Comparison of ENCODE assay signal across 8 mouse cellular contexts in genomic region chr10:127614236-127615033, GRCm38 (mm10). TPM values are rescaled to one million over a fixed set of nuclear protein-coding genes. Genes with fewer than 3 reads are reported as not detected.
DNase-seq lines count a peak whose midpoint lies in the region; ATAC-seq and TF ChIP-seq lines count a peak whose summit lies in the region.

No protein-coding gene starts in this region.

- TF ChIP-seq CTCF in liver, postnatal 0 days (IDR thresholded peaks at IDR 0.05; ENCODE audit: low read depth): no peak

- no peak for TF ChIP-seq EP300 in liver, postnatal 0 days (IDR thresholded peaks at IDR 0.05; ENCODE audit: low read depth)

- H3K4me1 ChIP-seq in heart, embryonic 10.5 days: peaks cover 82% of the 10 kb centered on the region
- H3K4me1 ChIP-seq in heart, embryonic 14.5 days (ENCODE audit: control insufficient read depth in 2 of 2, insufficient read depth in 2 of 2, low read length in 2 of 2): peaks cover 32 to 45% of the 10 kb centered on the region in 2 experiments
- H3K4me1 ChIP-seq in liver, postnatal 0 days (ENCODE audit: insufficient read depth): peaks cover 37% of the 10 kb centered on the region

- H3K4me3 ChIP-seq in heart, embryonic 10.5 days: peak overlapping the region; percentile 36
- H3K4me3 ChIP-seq in heart, embryonic 14.5 days (ENCODE audit: control insufficient read depth in 1 of 2, insufficient read depth in 1 of 2, low read depth in 1 of 2, low read length in 2 of 2): no peak overlapping the region
- H3K4me3 ChIP-seq in liver, postnatal 0 days (ENCODE audit: low read depth, low read length): no peak overlapping the region

- H3K4me2 ChIP-seq in heart, embryonic 14.5 days (ENCODE audit: low read length): peak overlapping the region; percentile 14; the same call in 1 of the 2 replicates
- no peak overlapping the region for H3K4me2 ChIP-seq in liver, postnatal 0 days (ENCODE audit: low read depth, low read length)

- WGBS in heart, embryonic 10.5 days: 28% methylated on average over 12 of the region's 12 CpGs
- 35% methylated on average over 12 of the region's 12 CpGs for WGBS in heart, embryonic 14.5 days
- 44% methylated on average over 12 of the region's 12 CpGs for WGBS in liver, postnatal 0 days (ENCODE audit: insufficient replicate concordance)

- H3K9ac ChIP-seq in heart, embryonic 14.5 days (ENCODE audit: low read length): no peak overlapping the region
- peak overlapping the region; percentile 26 for H3K9ac ChIP-seq in liver, postnatal 0 days (replicated peaks)

- no peaks in the 10 kb centered on the region for H3K9me3 ChIP-seq in heart, embryonic 10.5 days
- no peaks in the 10 kb centered on the region for H3K9me3 ChIP-seq in heart, embryonic 14.5 days (ENCODE audit: control insufficient read depth, low read length)
- H3K9me3 ChIP-seq in liver, postnatal 0 days (ENCODE audit: low read length): no peaks in the 10 kb centered on the region

- DNase-seq in heart, embryonic 10.5 days (ENCODE audit: low spot score): no peak
- DNase-seq in heart, adult 8-10 months (ENCODE audit: low spot score): no peak
- DNase-seq in embryo, embryonic 10 days (ENCODE audit: low spot score): peak; percentile 68
- no peak for DNase-seq in liver, postnatal 0 days
- DNase-seq in spleen, postnatal 36 days (ENCODE audit: low spot score in 2 of 2): no peak
- no peak for DNase-seq in urinary bladder, postnatal 10 days (ENCODE audit: low spot score)
- DNase-seq in spleen, adult 18-20 months: no peak

- peaks cover 35% of the 10 kb centered on the region for H3K36me3 ChIP-seq in heart, embryonic 10.5 days
- H3K36me3 ChIP-seq in heart, embryonic 14.5 days (ENCODE audit: control insufficient read depth, insufficient read depth, low read length): peaks cover 29% of the 10 kb centered on the region; the same call in 1 of the 2 replicates
- peaks cover 8% of the 10 kb centered on the region; the same call in 1 of the 2 replicates for H3K36me3 ChIP-seq in liver, postnatal 0 days (replicated peaks; ENCODE audit: insufficient read depth, low read length)

- peak overlapping the region; percentile 82 for H3K27ac ChIP-seq in heart, embryonic 10.5 days
- peak overlapping the region; percentile 13 to 70 for H3K27ac ChIP-seq in heart, embryonic 14.5 days (replicated peaks in 1 of 2; ENCODE audit: control insufficient read depth in 1 of 2, insufficient read depth in 1 of 2, low read depth in 2 of 2, low read length in 2 of 2)
- H3K27ac ChIP-seq in liver, postnatal 0 days (ENCODE audit: low read depth): peak overlapping the region; percentile 86

- ATAC-seq in heart, embryonic 14.5 days (ENCODE audit: insufficient number of reproducible peaks, insufficient read depth, low FRiP score, low read depth): peak; percentile 29; the same call in 1 of the 2 replicates
- ATAC-seq in liver, postnatal 0 days: no peak

- 0 out of 2 replicates have a peak, but pooled peaks cover 4% of the 10 kb centered on the region for H3K27me3 ChIP-seq in heart, embryonic 10.5 days (ENCODE audit: insufficient read depth, poor library complexity, severe bottlenecking)
- H3K27me3 ChIP-seq in heart, embryonic 14.5 days (ENCODE audit: control insufficient read depth, insufficient read depth, low read length): 0 out of 2 replicates have a peak, but pooled peaks cover 2% of the 10 kb centered on the region
- 0 out of 2 replicates have a peak, but pooled peaks cover 5% of the 10 kb centered on the region for H3K27me3 ChIP-seq in liver, postnatal 0 days (ENCODE audit: insufficient read depth, low read length)

RNA-seq across cellular contexts. Expression of gene Lrp1, which starts 6.5 kb away (rescaled TPM):
- 37.4 and 51.8 TPM in 2 replicates for polyA plus RNA-seq in heart, embryonic 10.5 days (2016; fragmentation: Nextera tagmentation; extraction: Ambion mirVana)
- 10 to 100 TPM; 64.0 to 88.9 (median 74.0) TPM for total RNA-seq in heart, adult 8-10 months (2022)
- 29.4 and 31.2 TPM in 2 replicates for polyA plus RNA-seq in heart, embryonic 14.5 days (2014; fragmentation: Nextera tagmentation; extraction: Ambion mirVana)
- polyA plus RNA-seq in liver, postnatal 0 days (2015; fragmentation: Nextera tagmentation; extraction: Ambion mirVana): 44.7 and 49.2 TPM in 2 replicates

RNA-seq across cellular contexts. Expression of gene Stat6, which starts 28.4 kb away (rescaled TPM):
- polyA plus RNA-seq in heart, embryonic 10.5 days (2016; fragmentation: Nextera tagmentation; extraction: Ambion mirVana): 22.5 and 28.1 TPM in 2 replicates
- total RNA-seq in heart, adult 8-10 months (2022): 10 to 100 TPM; 38.4 to 43.7 (median 43.2) TPM
- polyA plus RNA-seq in heart, embryonic 14.5 days (2014; fragmentation: Nextera tagmentation; extraction: Ambion mirVana): 25.2 and 25.7 TPM in 2 replicates
- 11.3 and 13.0 TPM in 2 replicates for polyA plus RNA-seq in liver, postnatal 0 days (2015; fragmentation: Nextera tagmentation; extraction: Ambion mirVana)

RNA-seq across cellular contexts. Expression of gene Nemp1, which starts 52.3 kb away (rescaled TPM):
- polyA plus RNA-seq in heart, embryonic 10.5 days (2016; fragmentation: Nextera tagmentation; extraction: Ambion mirVana): 7.7 and 8.8 TPM in 2 replicates
- 1 to 10 TPM; 3.0 to 5.1 (median 3.6) TPM for total RNA-seq in heart, adult 8-10 months (2022)
- 8.8 and 11.8 TPM in 2 replicates for polyA plus RNA-seq in heart, embryonic 14.5 days (2014; fragmentation: Nextera tagmentation; extraction: Ambion mirVana)
- polyA plus RNA-seq in liver, postnatal 0 days (2015; fragmentation: Nextera tagmentation; extraction: Ambion mirVana): 5.6 and 6.3 TPM in 2 replicates

RNA-seq across cellular contexts. Expression of gene Nab2, which starts 53.9 kb away (rescaled TPM):
- 11.4 and 12.6 TPM in 2 replicates for polyA plus RNA-seq in heart, embryonic 10.5 days (2016; fragmentation: Nextera tagmentation; extraction: Ambion mirVana)
- 10 to 100 TPM in 1 of 4 experiments, 1 to 10 TPM in 3; 5.0 to 10.3 (median 6.6) TPM for total RNA-seq in heart, adult 8-10 months (2022)
- polyA plus RNA-seq in heart, embryonic 14.5 days (2014; fragmentation: Nextera tagmentation; extraction: Ambion mirVana): 6.4 and 9.0 TPM in 2 replicates
- 2.4 and 4.3 TPM in 2 replicates for polyA plus RNA-seq in liver, postnatal 0 days (2015; fragmentation: Nextera tagmentation; extraction: Ambion mirVana)
